10 mouse cellular contexts compared by ENCODE assay signal in the genomic region with DNA sequence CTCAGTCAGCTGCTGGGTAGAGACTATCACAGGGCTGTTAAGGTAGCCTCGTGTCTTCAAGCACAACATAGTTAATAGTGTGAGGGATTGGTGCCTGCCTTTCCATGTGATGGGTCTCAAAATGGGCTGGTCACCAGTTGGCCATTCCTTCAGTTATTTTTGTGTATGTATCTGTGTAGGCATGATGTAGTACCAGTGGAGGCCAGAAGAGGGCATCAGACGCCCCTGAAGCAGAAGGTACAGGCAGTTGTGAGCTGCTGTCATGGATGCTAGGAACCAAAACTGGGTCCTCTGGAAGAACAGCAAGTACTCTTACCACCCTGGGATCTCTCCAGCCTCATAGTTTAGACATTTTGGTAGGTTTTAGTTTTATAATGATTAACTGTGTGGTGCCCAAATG.
A peak's percentile ranks its signal among the peaks of the same experiment; 100 is the strongest.
DNase-seq lines count a peak whose midpoint lies in the region; ATAC-seq and TF ChIP-seq lines count a peak whose summit lies in the region.
"Had no signal": no experiment of that assay in that cellular context is flagged by ENCODE, and none has a peak within 500 bp of the region (broad histone marks: within the 10 kb centered on the region; RNA-seq: fewer than 3 reads in every experiment).

No protein-coding gene starts in this region.

- H3K4me2 ChIP-seq in midbrain, postnatal 0 days (ENCODE audit: low read depth, low read length, poor library complexity, severe bottlenecking): no peak overlapping the region
- no peak overlapping the region for H3K4me2 ChIP-seq in midbrain, embryonic 13.5 days (replicated peaks)
- H3K4me2 ChIP-seq in liver, embryonic 14.5 days (ENCODE audit: low read depth): no peak overlapping the region
- H3K4me2 ChIP-seq: limb, embryonic 15.5 days; neural tube, embryonic 12.5 days had no signal

- TF ChIP-seq CTCF in gastrocnemius, adult 2 months (IDR thresholded peaks at IDR 0.05): peak; percentile 54
- peak; percentile 50 for TF ChIP-seq CTCF in midbrain, postnatal 0 days (IDR thresholded peaks at IDR 0.05)
- peak; percentile 75 for TF ChIP-seq CTCF in liver, embryonic 14.5 days (IDR thresholded peaks at IDR 0.05; ENCODE audit: low read depth)

- peaks cover under 1% of the 10 kb centered on the region; the same call in 1 of the 2 replicates for H3K27me3 ChIP-seq in midbrain, postnatal 0 days (ENCODE audit: insufficient read depth, low read length)
- H3K27me3 ChIP-seq in midbrain, embryonic 13.5 days: peaks cover 13% of the 10 kb centered on the region; the same call in 1 of the 2 replicates
- no peaks in the 10 kb centered on the region for H3K27me3 ChIP-seq in liver, embryonic 14.5 days (ENCODE audit: control insufficient read depth, insufficient read depth, low read length)
- H3K27me3 ChIP-seq: neural tube, embryonic 12.5 days had no signal

- H3K4me3 ChIP-seq in gastrocnemius, adult 2 months: no peak overlapping the region
- H3K4me3 ChIP-seq in midbrain, postnatal 0 days (ENCODE audit: low read depth, low read length): no peak overlapping the region
- no peak overlapping the region for H3K4me3 ChIP-seq in midbrain, embryonic 13.5 days (replicated peaks)
- no peak overlapping the region for H3K4me3 ChIP-seq in liver, embryonic 14.5 days (ENCODE audit: insufficient read depth in 1 of 2, low read depth in 2 of 2, low read length in 2 of 2)
- H3K4me3 ChIP-seq: limb, embryonic 15.5 days; neural tube, embryonic 12.5 days had no signal

- ATAC-seq in midbrain, postnatal 0 days (ENCODE audit: low FRiP score): no peak
- no peak for ATAC-seq in midbrain, embryonic 13.5 days
- no peak for ATAC-seq in liver, embryonic 14.5 days (ENCODE audit: insufficient read depth)
- no peak; the same call in 1 of the 2 replicates for ATAC-seq in erythroblast, adult 5-6 weeks (replicated peaks; ENCODE audit: low FRiP score, poor library complexity, severe bottlenecking)

- H3K9ac ChIP-seq in midbrain, postnatal 0 days (replicated peaks; ENCODE audit: low read length, poor library complexity, severe bottlenecking): no peak overlapping the region
- no peak overlapping the region for H3K9ac ChIP-seq in midbrain, embryonic 13.5 days (replicated peaks)
- no peak overlapping the region for H3K9ac ChIP-seq in liver, embryonic 14.5 days (replicated peaks)
- H3K9ac ChIP-seq: limb, embryonic 15.5 days; neural tube, embryonic 12.5 days had no signal

- H3K4me1 ChIP-seq in midbrain, postnatal 0 days (ENCODE audit: insufficient read depth, low read length): no peaks in the 10 kb centered on the region
- H3K4me1 ChIP-seq in midbrain, embryonic 13.5 days (replicated peaks): no peaks in the 10 kb centered on the region
- no peaks in the 10 kb centered on the region for H3K4me1 ChIP-seq in liver, embryonic 14.5 days (replicated peaks; ENCODE audit: control insufficient read depth in 2 of 2, insufficient read depth in 2 of 2, low read length in 1 of 2)
- H3K4me1 ChIP-seq: neural tube, embryonic 12.5 days had no signal

- no peak overlapping the region for H3K27ac ChIP-seq in gastrocnemius, adult 2 months
- no peak overlapping the region for H3K27ac ChIP-seq in midbrain, postnatal 0 days (ENCODE audit: low read depth, low read length)
- H3K27ac ChIP-seq in midbrain, embryonic 13.5 days: no peak overlapping the region
- no peak overlapping the region for H3K27ac ChIP-seq in liver, embryonic 14.5 days
- H3K27ac ChIP-seq: limb, embryonic 15.5 days; neural tube, embryonic 12.5 days had no signal

- TF ChIP-seq EP300 in liver, embryonic 14.5 days (IDR thresholded peaks at IDR 0.05; ENCODE audit: low read depth): no peak

- no peaks in the 10 kb centered on the region for H3K9me3 ChIP-seq in midbrain, postnatal 0 days (ENCODE audit: low read length)
- H3K9me3 ChIP-seq in midbrain, embryonic 13.5 days: no peaks in the 10 kb centered on the region
- no peaks in the 10 kb centered on the region for H3K9me3 ChIP-seq in liver, embryonic 14.5 days (ENCODE audit: control insufficient read depth, low read length)
- H3K9me3 ChIP-seq: limb, embryonic 15.5 days; neural tube, embryonic 12.5 days had no signal

- H3K36me3 ChIP-seq in midbrain, postnatal 0 days (ENCODE audit: insufficient read depth, low read length): no peaks in the 10 kb centered on the region
- H3K36me3 ChIP-seq in midbrain, embryonic 13.5 days: no peaks in the 10 kb centered on the region
- H3K36me3 ChIP-seq in liver, embryonic 14.5 days (replicated peaks; ENCODE audit: control insufficient read depth, insufficient read depth, low read depth): no peaks in the 10 kb centered on the region
- H3K36me3 ChIP-seq: limb, embryonic 15.5 days; neural tube, embryonic 12.5 days had no signal

- no peak for DNase-seq in gastrocnemius, adult 2 months
- DNase-seq in gastrocnemius, postnatal 4 days (ENCODE audit: low spot score in 2 of 2): no peak
- no peak for DNase-seq in midbrain, postnatal 0 days (ENCODE audit: low spot score)
- DNase-seq in liver, embryonic 14.5 days (ENCODE audit: low read depth in 3 of 3, low spot score in 3 of 3): no peak
- DNase-seq in thymus, postnatal 36 days: peak; percentile 27 to 35
- DNase-seq in layer of hippocampus, adult 9-10 months (ENCODE audit: low spot score): no peak

- WGBS in midbrain, postnatal 0 days: 63% methylated on average over 2 of the region's 2 CpGs
- WGBS in midbrain, embryonic 13.5 days: 59% methylated on average over 2 of the region's 2 CpGs
- 23% methylated on average over 2 of the region's 2 CpGs for WGBS in liver, embryonic 14.5 days (ENCODE audit: insufficient replicate concordance)

- intact Hi-C loops in gastrocnemius, adult 2 months (cut with DNase I): loop anchor here (5.0 kb wide), 1 partner anchor 184 kb away; no protein-coding TSS in a partner anchor

Comparison
In these comparisons a context has a peak if more than half of its experiments do, and no peak if none do; other contexts are left out.
1. DNase-seq: peak in thymus, postnatal 36 days (2 of 2); none in gastrocnemius, adult 2 months (single experiment), gastrocnemius, postnatal 4 days (0 of 2), midbrain, postnatal 0 days (single experiment), liver, embryonic 14.5 days (0 of 3) and layer of hippocampus, adult 9-10 months (single experiment).
2. Peak in every context shown above with its lines, with median percentiles within 50 percentile points of each other: CTCF ChIP-seq.